Mouse (Mus musculus) 416B (cell line): ENCODE data around the gene Cldn6.
A peak's percentile ranks its signal among the peaks of the same experiment; 100 is the strongest.

Source experiments
- DNase-seq: peaks from one replicate; pipeline ENCODE4 v3.0.0; 2011; ENCODE audit warnings: low read depth

The Cldn6 gene

DNA sequence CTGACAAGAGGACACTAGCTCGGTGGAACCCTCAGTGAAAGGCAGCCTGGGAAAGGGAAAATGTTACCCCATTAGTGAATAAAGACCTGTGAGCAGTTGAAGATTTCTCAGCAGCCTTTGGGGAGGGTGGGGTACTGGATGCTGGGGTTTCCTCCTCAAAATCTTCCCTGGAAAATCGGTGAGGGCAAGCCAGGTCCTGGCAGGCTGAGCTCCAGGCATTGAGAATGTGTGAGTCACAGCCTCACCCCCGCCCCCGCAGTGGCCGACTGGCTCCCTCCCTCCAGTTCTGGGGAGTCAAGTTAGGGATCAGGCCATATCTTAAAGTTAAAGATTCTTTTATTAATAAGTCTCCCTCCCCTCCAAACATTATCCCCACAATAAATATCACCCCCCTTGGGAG lies 3.9 kb upstream of the Cldn6 start:
- DNase-seq, result peak; percentile 19

DNA sequence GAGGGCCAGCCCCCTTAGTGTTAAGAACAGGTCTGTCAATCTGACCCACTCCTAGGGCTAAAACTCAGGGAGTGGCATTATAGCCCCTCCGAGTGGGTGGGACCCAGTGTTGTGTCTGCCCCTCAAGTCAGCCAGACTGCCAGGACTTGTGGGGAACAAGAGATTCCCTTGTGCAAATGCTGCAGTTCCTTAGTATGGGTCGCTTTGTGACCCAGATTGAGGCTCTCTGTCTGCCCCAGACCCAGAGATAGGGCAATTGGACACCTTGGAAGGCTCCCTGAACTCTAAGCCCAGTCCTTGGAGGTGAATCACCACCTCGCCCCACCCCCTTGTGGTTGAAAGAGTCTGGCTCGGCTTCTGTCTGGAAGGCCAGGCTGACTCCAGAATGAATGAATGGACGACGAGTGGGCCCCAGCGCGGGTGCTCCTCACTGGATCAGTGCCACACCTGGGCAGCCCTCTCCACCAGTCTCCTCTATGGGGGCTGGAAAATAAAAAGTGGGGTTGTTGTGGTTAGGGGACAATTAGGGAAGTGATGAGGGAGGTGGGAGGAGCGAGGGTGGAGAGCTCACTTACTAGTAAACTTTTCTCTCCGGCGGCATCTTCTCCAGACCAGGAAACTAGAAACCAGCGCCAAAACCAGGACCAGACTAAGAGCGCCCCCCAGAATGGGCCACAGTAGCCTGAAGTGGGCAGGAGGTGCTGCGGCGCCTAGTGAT lies 3.3 kb upstream of the Cldn6 start:
- DNase-seq, result peak; percentile 89

DNA sequence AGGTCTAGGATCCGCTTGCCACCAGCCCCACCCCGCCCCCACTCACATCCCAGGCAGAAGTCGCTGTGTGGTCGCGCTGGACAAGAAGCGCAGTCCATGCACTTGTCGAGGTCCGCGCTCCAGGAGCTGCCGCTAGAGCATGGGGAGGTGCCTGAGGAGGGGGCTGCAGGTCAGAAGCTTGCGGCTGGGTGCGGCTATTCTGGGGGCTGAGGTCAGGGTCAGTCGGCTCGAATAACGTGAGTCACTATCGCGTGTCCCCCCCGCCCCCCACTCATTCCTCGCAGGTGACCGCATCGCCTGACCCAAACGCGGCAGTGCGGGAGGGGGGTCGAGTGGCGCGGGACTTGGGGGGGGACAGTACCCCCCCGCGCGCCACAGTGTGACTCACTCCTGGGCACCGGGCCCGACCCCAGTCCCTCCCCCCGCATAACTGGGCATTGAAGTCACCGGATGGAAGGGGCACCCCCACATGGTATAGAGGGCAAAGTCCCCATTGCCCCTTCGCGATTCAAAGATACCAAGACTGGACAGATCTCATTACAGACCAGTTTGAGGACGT lies 2.5 kb upstream of the Cldn6 start:
- peak; percentile 81 for DNase-seq

DNA sequence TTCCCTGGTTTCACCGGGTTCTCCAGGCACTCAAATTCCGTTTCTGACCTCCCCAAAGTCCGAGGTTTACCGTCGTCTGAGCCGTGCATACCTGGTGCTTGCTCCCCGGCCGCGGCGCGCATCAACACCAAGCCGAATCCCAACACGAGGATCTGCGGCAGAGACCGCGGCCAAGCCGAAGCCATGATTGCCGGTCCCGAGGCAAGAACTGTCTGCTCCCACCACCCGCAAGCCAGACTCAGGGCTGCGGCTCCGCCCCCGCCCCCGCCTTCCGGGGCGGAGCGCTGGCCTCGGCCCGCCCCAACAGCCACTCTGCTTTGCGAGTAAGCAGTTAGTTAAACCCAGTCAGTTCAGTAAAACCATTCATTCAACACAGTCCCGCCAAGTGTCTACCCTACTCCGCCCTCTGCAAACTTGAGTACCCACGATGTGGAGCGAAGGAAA lies 1.8 kb upstream of the Cldn6 start, which contains the start of gene Tnfrsf12a:
Gene Tnfrsf12a (minus strand): TSS at position 233 of the 444 bp plus-strand sequence.
- DNase-seq, result peak; percentile 93

DNA sequence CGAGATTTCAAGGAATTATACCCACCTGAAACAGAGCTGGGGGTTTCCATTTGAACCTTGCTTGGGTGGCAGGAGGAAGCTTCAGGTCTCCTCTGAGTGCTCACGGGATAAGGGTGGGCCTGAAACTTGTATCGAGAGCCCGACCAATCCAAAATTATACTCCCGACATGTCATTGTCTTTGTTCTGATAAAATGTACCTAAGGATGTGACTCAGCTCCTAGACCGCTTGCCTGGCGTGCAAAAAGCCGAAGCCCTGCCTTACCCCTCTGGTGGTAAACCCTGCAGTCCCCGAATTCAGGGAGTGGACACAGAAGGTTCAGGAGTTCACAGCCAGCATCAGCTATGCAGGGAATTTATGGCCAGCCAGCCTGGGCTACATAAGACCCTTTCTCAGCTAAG lies 1.3 kb downstream of the Cldn6 start:
- peak; percentile 57 for DNase-seq

DNA sequence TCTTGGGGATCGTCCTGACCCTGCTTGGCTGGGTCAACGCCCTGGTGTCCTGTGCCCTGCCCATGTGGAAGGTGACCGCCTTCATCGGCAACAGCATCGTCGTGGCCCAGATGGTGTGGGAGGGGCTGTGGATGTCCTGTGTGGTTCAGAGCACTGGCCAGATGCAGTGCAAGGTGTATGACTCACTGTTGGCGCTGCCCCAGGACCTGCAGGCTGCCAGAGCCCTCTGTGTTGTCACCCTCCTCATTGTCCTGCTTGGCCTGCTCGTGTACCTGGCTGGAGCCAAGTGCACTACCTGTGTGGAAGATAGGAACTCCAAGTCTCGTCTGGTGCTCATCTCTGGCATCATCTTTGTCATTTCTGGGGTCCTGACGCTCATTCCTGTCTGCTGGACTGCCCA lies 2.0 kb downstream of the Cldn6 start:
- DNase-seq, result peak; percentile 63

DNA sequence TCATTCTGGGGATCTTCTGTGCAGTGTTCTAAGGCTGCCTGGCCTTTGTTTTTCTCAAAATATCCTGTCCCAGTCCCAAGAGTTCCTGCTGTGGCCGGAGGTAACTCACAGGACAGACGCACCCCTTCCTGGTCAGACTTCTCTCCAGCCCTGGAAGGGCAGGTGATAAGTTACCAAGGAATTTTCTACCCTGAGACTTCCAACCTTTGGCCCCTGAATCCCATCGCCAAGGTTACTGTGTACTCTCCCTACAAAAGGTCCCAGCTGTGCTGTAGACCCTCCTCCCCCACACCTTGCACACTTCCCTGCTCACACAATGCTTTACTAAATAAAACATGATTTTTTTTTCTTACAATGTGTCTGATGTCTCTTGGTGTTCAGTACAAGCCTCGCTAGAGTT lies 3.0 kb downstream of the Cldn6 start:
- no peak for DNase-seq

DNA sequence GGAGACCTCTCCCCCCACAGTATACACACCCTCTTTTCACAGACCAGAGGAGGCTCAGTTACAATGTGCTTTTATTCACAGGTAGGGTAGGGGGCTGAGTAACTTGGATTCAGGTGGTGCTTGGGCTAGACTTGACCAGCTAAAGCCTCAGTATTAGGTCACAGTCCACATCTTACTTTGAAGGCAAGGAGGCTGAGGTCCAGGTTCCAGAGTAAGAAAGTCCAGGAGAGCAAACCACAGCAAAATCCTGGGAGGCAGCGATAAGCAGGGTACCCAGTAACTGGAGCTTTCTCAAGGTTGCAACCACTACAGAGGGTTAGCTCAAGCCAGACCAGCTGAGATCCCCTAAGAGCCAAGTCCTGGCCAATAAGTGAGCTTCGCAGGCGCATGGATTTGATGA lies 3.5 kb downstream of the Cldn6 start:
- DNase-seq, result no peak

DNA sequence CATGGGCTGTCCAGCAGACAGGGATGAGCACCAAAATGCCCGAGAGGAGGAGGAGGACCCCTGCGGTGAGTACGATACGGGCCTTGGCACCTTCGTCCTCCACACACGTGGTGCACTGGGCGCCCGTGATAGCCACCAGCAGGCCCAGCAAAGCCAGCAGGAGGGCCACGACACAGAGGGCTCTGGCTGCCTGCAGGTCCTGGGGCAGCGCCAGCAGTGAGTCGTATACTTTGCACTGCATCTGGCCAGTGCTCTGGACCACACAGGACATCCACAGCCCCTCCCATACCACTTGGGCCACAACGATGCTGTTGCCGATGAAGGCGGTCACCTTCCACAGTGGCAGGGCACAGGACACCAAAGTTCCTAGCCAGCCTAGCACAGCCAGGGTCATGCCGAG lies 4.2 kb downstream of the Cldn6 start:
- no peak for DNase-seq

DNA sequence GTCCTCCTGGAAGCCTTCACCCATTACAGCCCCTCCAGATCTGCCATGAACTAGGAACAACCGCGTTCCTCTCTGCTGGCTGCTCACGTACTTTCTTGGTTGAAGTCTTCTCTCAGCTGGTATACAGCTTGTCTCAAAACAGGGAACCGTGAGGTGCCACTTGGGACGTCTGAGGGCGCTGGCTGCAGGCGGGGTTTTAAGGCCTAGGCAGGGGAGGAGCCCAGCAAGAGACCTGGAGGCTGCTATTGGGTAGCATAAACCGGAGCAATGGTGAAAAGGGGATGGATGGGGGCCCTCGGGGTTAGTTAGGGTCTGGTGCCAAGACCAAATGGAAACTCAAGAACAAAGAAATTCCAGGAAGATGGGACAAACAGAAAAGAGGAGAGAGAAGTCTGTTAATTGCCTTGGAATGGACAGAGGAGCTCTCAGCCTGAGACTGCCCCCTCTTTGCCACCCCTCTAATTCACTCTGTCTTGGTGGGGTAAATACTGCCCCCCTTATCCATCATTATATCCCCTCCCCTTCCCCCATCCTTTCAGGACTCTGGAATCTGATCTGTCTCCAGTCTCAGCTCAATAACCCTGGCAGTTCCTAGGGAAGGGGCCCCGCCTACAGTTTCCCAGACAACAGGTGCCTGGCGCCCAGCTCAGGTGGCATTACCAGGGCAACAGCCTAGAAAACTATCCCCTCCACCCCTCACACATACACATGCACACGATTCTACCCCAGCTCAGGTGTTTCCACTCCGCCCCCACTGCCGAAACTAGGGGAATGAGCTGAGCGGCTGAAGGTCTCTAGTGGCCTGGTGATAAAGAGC lies 5.0 kb downstream of the Cldn6 start, which contains the start of gene Cldn9:
Gene Cldn9 (minus strand): TSS at position 171 of the 817 bp plus-strand sequence.
- DNase-seq, result no peak

DNA sequence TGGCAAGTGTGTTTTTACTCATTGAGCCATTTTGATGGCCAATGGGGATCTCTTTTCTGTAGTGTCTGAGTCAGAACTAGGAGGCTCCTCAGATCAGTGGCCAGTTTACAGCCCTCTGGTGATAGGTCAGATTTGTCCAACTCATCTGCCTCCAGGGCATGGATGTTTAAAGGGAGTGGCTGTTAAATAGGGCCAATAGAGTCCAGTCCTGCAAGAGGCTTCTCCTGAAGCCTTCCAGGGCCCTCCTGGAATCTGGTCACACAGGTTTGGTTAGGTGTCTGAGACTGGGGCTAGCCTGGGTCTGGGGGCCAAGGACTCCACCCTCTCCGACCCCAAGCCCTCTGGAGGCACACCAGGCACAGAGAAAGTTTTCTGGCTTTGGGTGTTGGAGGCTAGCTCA lies 15.4 kb downstream of the Cldn6 start:
- DNase-seq, result no peak

DNA sequence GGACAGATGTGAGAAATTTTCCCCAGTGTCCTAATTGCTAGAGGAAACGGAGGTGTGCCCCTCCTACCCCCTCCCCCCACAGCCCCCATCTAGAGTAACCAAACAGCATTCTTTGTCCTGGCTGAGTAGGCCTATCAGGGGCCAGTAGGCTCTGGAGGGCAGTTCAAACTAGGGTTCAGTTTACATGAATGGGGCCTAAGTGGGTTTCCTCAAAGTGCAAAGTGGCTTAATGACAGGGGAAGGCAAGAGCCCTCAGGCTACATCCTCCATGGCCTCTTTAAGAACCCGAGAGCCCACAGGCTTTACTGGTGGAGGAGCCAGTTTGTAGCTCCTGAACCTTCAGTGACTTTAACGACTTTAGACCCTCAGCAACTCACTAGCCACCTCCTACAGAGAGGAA lies 16.8 kb downstream of the Cldn6 start:
- no peak for DNase-seq

DNA sequence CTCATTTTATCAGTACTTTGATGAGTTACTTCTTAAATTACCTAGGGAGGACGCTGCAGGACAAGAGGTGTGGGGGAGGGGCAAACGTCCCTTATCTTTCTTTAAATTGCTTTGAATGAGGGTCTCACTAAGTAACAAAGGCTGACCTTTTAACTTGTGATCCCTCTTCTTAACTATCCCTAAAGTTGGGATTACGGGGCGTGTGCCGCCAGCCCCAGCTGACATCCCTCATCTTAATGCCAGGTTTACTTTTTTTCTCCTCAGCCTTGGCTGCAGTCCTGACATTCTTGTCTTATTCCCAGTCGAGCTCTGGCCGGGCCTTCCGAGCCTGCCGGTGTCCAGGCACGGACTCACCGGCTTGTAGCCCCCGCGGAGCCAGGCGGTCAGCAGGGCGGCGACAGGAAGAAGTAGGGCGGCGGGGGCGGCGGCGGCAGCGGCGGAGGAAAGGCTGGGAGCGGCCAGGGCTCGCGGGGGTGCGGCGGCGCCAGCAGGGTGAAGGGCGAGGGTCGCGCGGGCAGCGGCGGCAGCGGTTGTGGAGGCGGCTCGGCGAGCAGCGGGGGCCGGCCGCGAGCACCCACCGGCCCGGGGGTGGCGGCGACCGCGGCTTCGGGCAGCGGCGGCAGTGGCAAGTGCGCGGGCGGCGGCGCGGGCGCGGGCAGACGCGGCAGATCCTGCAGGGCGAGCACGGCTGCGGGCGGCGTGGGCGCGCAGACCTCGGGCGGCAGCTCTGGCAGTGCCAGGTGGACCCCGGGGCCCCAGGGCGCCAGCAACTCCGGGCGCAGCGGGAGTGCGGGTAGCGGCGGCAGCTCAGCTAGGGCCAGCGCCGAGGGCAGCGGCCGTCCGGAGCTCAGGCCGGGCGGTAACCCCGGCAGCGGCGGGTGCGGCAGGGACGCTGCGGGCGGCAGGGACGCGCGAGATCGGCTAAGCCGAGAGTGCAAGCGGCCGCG lies 20.4 kb downstream of the Cldn6 start:
- no peak for DNase-seq

DNA sequence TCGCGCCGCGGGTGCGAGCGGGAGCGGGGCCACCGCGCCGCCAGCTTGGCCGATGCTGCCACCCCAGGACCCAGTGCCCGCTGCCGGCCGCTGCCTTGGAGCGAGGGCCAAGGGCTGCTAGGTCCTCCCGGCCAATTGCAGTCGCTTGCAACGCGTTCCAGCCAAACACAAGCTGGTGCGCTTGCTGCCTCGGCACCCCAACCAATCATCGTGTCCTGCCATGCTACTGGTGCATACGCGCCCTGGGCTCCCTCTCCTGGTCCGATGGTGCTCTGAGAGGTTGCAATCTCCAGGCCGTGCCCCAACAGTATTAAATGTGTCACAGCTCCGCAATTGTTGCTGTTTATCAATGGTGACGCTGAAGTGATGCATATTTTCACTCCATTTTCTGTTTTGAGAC lies 21.0 kb downstream of the Cldn6 start:
- peak; percentile 86 for DNase-seq

DNA sequence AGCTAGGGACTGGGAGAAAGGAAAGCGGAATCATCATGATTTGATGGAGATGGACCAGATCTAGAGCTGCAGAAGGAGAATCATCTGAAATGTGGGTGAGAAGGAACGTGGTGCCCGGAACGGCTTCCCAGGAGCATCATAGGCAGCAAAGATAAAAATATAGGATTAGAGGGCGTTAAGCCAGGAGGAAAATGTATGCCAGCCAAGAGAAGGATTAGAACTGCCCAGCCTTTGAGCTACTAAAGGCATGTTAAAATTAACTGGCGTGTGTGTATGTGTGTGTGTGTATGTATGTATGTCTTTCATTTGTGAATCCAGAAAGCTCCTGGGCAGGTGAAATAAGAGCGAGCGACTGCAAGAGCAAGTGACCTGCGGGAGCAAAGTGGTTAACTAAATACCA lies 24.3 kb downstream of the Cldn6 start:
- DNase-seq, result no peak

DNA sequence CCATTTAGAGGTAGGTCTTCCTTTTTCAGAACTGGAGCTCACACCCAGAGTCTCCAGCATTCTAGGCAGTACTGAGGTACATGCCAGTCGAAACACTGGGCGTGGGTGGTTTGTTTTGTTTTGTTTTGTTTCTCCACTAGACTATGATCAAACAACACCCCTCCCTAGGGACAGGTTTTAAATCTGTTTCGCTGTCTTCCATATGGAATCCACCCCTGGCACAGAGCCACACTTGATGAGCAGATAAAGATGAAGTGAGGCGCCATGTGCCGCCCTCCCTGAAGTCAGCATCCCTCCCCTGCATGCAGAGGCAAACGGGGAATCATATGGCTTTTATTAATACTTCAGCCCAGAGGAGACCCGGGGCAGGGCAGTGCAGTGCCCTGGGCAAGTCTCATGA lies 25.7 kb downstream of the Cldn6 start:
- no peak for DNase-seq

DNA sequence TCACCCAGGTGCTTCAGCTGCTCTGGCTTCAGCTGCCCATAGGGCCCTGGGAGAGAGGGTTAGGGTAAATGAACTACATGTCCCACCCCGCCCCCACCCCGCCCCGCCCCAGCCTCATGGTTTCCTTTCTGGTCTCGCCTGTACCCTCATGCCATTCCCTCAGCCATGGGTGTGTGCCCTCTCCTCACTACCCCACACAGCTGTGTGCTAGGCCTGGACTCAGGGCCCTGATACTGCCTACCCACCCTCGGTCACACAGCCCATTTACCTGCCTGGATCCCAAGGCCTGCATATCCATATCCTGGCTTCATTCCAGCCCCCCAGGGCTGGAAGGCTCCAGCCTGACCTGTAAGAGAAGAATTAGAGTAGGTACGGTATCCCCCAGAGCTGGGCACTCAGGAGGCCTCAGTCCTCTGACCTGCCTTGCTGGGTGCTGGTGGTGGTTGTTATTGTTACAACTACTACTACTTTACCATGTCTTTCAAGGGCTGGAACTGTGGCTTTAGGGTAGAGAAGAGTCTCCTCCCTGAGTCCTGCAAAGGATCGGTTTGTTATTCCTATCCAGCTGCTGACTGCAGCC lies 26.6 kb downstream of the Cldn6 start:
- no peak for DNase-seq

DNA sequence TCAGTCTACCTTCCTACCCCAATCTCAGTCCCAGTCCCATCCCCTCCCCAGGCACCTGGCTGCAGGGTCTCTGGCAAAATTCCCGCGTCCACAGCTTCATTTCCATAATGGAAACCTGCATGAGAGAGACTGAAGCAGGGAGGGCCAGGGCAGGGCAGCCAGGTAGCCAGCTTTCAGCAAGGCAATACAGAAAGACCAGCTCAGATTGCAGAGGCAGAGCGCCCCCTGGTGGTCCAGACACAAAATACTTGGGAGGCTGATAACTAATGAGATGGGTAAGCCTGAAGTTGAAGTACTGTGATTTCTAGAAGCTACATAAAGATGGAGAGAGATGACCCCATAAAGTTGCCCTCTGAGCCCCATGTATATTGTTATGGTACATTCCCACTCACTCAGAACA lies 27.2 kb downstream of the Cldn6 start:
- peak; percentile 75 for DNase-seq

DNA sequence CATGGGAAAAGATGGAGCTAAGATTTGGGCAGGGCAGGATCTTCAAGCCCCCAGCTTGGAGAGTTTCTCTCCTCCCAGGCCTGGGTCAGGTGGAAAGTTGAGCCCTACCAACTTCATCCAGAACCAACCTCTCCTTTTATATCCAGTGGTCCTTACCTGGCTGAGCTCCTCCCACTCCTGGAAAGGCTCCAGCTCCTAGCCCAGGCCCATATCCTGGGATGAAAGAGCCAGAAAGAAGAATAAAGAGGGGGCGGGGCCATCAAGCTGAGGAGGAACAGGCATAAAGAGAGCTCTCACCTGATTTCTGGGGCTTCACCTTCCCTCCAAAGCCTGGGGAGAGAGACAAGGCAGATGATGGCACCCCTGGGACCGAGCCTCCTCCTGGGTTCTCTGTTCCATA lies 38.0 kb downstream of the Cldn6 start:
- no peak for DNase-seq

DNA sequence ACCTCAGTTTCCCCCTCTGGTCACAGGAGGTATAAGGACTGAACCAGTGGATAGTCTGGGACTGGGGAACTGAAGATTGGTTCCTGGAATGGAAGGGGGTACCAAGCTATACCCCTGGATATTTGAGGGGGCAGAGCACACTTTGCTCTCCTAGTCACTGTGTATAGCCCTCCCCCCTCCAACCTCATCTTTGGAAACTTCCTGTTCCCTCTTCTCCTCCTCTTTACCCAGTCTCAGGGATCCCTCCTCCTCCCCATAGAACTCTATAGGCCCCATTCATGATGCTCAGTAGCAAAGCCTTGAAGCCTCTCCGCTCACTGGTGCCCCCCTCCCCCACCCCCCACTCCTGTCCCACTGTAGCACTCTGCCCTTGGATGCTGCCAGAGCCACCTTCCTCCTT lies 40.4 kb downstream of the Cldn6 start:
- no peak for DNase-seq

DNA sequence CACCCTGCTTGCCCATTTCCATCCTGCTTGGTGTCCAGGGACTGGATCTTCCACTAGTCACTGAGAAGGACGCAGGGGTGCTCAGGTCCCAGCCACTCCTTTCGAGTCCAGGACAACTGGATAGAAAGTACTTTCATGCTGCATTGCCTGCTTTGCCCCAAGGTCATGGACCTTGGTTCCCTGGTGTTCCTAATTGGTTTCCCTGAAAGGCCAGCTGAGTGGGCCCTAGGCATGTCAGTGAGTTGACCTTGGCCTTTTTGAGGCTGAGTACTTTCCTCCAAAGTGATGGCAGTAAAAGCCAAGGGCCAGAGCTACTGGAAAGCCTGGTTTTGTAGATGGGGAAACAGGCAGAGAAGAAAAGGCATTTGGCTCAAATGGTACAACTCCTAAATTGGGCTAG lies 42.8 kb downstream of the Cldn6 start:
- no peak for DNase-seq
